Mouse (Mus musculus) heart, postnatal 14 days (tissue): ENCODE measurements at regions not wholly inside any gene's neighbourhood (a gene's known extent, or its start where the extent isn't known, plus 50 kb on each side); places are given as distances from the start of the nearest gene placed in this dataset.

Source experiments
- DNase-seq, 2 experiments: peaks; one replicate each; pipeline ENCODE4 v3.0.0; 2021 to 2022
- intact Hi-C: fragments of 180-260 bp; cut with DNase I; formaldehyde crosslinking; loops from one replicate; pipeline ENCODE4 v1.15.1; 2025

DNA sequence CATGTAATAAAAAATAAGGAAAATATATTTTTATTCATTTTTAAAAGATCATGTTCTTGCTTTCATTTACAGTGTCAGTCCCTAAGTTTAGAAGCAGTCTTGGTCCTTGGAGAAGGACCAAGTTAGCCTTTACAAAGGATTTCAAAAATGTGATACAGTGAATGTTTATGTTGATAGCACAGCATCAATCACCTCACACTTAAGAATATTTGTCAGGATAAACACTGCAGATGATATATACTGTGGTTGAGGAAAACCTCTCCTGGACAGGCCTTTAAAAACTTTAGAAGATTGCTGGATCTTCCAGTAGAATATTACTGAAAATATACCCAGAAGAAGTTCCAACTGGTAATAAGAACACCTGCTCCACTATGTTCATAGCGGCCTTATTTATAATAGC lies 420.4 kb downstream of the Tmem182 start:
- no peak for DNase-seq
- intact Hi-C loops: no loop called here

DNA sequence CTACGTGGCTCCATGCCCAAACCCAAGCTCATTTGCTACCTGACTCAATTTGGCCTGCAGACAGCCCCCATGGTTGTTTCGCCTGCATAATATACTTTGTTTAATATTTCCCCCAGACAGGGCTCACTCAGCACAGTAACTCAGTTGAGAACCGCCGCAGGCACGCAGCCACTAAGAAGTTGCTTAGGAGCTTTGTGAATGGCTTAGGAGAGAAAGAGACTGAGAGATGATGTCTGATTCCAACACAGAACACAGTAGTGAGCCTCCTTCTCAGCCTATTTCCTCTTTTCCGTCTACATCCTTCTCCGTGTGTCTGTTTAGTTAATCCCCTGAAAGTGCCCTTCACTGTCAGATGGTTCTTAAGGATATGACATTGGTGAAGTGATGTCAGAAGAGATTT lies 429.9 kb downstream of the Tmem182 start:
- DNase-seq: no peak
- intact Hi-C loops: no loop called here

DNA sequence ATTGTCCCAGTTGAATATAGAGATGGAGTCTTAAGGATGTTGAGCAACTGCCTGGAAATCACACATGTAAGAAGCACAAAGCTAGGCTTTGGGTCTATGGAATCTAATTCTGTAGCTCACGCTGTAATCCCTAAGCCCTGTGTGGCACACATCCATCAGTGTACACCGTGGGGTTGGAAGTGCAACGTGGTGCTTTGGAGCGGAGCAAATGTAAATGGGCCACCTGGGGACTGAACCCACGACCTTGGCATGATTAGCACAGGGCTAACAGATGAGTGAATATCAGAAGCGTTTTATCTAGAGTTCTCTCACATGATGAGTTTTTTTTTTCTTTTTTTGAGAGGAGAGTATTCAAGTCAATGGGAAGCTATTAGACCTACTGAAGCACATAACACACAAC lies 437.6 kb downstream of the Tmem182 start:
- intact Hi-C loops: no loop called here
- DNase-seq: no peak

DNA sequence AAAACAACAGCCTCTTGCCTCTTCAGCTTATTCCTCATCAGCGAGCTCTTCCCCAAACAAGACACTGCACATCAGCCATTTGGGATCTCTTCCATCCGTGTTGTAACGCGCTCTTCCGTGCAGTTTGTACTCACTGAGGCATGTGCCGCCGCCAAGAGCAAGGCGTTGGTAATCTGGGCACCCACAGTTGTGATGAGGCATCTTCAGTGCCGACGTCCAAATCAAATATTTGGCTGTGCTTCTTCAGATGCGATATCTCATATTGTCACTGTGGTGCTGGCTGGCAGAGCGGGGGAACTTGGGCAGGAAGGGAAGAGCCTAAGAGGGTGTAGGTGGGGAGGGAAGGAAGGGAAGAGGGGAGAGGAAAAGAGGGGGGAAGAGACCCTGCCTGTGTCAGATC lies 439.2 kb downstream of the Tmem182 start:
- intact Hi-C loops: no loop called here
- DNase-seq: no peak

DNA sequence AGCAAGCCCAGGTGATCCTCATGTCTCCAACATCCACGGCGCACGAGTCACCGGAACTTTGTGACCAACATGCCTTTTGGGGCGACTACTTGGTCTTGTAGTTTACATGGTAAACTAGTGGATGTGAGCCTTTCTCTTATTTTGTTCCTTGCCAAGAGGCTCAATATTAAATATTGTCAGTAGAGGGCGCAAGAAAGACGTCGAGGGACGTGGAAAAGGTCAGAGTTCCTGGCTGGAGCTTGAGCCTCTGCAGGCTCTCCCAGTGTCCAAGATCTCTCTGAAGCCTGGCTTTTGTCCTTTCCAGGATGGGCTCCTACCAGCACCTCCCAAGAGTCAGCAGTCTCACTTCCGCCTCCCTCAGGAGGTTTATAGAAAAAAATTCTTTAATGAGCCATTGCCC lies 458.8 kb downstream of the Tmem182 start:
- peak in 1 of 2 experiments; percentile 31 for DNase-seq
- intact Hi-C loops: no loop called here

DNA sequence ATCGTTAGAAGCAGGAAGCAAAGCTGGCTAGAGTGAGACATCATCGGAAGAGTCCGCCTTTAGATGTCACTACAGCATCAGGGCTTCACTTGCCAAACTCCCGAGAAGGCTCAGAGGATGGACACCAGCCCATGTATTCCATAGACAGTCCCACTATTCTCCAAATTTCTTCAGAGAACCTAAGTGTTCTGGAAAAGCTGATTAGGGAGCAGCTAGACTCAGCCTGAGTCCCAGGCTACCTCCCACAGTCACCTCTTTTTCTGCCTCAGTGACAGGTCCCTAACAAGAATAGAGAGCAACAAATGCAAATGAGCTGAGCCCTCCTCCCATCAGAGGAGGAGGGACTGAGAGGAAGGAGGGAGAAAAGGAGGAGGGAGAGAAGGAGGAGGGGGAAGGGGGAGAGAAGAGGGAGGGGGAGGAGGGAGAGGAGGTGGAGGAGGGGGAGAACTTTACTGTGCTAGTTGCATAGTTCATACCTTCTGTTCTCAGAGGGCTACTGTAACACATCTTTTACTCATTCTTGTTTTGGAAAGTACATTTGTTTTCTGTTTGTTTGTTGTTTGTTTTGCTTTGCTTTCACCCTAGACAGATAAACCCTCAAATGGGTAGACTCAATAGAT lies 465.8 kb downstream of the Tmem182 start:
- DNase-seq: peak in 1 of 2 experiments; percentile 14
- intact Hi-C loops: loop anchor here (10.0 kb wide), 1 partner anchor 1444 kb away; no protein-coding TSS in a partner anchor

DNA sequence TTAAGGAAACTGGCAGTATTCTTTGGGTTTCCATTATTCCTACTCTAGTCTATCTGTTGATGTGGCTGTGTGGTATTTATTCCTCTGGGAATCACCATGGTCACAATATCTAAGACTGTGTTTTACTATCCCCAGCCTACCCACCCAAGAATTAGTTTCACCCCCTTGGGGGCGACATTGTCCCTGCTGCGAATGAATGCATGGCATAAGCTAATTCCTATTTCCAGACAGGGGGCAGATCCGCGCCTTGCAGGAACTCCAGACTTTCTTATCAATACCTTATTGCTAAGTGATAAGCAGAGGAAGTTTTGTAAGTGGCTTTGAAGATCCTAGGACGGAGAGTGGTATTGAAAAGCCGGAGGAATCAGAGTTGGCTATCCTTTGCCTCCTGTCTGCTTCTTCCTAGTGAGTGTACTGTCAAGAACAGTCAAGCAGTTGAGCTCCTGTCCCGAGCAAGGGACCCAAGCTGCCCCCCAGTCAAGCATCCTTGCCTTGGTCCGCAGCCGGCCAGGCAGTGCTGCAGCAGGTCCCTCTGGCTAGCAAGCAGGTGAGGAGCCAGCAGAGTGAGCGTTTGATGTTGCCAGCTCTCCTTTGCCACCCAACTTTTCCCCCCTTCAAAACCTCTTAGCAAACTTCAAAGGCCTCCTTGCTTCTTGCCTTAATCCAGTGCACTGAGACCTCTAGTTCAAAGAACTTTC lies 469.3 kb downstream of the Tmem182 start:
- DNase-seq: peak; percentile 3 to 18
- intact Hi-C loops: loop anchor here (10.0 kb wide), 1 partner anchor 1440 kb away; no protein-coding TSS in a partner anchor

DNA sequence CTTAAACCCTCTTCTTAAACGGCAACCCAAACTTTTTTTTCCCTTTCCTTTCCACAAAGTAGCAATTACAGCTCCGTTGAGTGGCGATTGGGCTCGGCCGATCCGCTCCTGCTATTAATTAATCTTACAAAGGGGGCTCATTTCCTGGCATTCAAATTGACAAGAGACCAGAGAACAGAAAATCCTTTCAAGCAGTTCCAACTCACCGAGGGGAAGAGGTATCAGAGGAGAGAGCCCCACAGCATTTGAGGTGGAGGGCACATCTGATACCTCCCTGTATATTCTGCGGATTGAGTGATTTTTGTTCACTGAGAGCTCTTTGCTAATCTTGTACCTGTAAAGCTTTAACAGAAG lies 469.8 kb downstream of the Tmem182 start:
- intact Hi-C loops: loop anchor here (10.0 kb wide), 1 partner anchor 1440 kb away; no protein-coding TSS in a partner anchor
- DNase-seq: no peak

DNA sequence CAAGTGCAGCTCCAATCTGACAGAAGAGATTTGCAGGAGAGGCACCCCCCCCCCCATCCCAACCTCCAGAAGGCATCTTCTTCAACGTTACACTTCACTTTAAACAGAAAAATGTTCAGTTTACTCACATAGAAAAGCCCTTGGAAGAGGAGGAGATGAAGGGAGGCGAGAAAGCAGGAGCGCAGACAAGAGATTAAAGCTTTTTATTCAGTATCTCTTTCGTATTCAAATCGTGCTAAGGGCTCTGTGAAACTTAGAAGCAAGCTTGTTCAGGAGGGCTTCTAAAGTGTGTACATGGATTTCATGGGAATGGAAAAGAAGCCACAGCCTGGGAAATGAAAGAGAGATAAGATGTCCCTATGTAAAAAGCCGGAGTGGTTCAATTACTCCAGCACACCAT lies 470.2 kb downstream of the Tmem182 start:
- intact Hi-C loops: loop anchor here (10.0 kb wide), 1 partner anchor 1439 kb away; no protein-coding TSS in a partner anchor
- no peak for DNase-seq

DNA sequence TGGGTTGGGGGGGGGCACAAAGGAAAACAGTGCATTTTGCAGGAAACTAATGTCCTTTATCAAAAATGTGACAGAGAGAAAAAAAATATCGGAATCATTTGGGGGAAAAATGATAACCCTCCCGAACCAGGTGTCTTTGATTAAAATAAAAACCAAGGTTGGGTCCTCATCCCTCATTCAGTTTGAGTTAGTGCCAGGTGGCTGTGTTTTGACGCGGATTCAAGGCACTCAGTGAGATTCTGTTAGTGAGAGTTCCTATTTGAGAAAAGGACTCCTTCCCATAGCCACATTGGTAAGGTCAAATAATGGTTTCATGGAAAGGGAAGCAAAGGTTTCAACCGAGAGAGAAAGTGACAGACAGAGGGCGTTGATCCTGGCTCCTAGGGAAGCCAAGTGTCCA lies 470.9 kb downstream of the Tmem182 start:
- DNase-seq: no peak
- intact Hi-C loops: loop anchor here (10.0 kb wide), 1 partner anchor 1438 kb away; no protein-coding TSS in a partner anchor

DNA sequence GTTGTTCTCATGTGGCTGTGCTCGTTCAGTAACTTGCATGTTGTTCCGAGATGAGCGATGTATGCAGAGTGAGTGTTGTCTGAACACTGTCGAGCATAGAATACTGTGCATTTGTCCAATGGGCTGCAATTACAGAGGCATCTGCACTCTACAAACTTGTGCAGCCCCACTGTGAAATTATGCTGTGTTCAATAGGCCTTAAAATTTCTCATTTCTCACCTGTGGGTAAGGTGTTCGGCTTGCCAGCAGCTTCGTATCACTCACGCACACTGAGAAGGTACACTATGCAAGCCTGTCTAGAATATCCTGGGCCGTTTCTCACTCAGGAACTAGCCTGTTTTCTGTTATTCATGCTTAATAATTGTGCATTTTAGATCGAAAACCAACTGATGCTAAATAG lies 479.8 kb downstream of the Tmem182 start:
- DNase-seq: no peak
- intact Hi-C loops: no loop called here

DNA sequence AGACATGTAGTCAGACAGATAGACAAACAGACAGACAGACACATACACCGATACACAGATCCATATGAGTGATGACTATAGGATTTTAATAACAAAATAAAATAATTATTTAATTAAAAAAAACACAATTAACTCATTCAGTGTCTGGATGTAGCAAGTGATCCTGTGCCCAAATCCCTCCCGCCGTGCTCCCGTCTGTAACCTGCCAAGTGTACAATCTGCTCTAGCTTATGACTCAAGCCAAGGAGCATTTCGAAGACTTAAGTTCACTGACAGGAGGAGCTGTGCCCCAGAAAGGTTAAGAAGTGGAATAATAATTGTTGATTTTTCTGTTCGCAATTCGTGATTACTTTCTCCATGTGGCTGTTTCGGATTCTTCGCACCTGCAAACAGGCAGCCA lies 480.8 kb downstream of the Tmem182 start:
- intact Hi-C loops: no loop called here
- DNase-seq: no peak

DNA sequence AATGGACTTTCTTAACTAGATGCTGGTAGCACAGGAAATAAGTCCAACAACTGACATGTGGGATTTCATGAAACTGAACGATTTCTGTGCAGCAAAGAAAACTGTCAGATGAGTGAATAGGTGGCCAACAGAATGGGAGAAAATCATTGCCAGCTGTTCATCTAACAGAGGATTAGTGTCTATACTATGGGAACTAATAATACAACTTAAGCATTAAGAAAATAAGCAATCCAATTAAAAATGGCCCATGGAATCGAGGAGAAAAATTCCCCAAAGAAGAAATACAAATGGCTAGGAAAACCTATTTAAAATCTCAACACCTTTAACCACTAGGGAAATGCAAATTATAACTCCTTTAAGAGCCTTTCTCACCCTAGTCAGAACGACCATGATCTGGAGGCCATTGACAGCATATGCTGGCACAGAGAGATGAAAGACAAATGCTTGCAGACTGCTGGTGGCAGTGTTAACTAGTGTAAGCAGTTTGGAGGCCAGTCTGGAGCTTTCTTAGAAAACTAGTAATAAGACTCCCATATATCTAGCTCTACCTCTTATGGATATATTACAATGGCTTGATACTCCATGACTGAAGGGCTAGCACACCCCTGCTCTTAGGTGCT lies 521.6 kb downstream of the Tmem182 start:
- no peak for DNase-seq
- intact Hi-C loops: no loop called here

DNA sequence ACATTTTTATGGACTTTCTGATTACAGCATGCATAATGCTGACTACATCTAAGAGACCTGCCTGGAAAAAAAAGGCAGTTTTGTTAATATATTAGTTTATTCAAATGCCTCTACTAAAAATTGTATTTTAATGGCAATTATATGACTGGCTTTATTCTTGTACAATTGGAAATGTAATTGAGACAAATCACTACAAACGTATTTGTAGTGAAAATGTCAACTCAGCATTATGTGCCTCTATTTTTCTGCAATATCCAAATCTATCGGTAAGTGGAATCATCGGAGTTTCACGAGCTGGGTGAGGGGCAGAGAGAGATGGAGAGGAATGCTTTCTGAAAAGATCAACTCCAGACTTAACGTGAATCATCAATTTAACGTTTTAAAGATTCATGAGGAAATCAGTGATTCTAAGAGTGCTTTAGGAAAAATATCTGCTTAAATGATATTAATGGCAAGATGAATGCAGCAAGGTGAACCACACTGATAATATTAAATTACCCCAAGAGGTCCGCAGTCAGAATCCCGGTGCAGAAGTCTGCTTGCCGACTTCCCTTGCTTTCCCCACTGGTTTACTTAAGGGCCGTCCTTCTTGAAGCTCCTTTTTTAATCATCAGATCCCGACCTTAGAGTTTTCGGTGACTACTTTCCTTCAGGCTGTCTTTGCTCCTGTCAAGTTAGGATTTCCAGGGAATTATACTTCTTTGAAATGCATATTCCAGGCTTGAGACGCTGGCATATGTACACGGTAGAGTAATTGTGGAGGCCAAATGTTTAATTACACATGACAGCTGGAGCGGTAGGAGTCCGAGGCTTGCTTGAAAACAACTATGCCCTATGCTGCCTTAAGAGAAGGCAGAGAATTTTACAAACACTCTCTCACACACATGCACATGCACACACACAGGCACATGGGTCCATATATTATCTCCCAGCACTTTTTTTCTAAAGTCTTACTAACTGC lies 544.7 kb downstream of the Tmem182 start:
- intact Hi-C loops: no loop called here

DNA sequence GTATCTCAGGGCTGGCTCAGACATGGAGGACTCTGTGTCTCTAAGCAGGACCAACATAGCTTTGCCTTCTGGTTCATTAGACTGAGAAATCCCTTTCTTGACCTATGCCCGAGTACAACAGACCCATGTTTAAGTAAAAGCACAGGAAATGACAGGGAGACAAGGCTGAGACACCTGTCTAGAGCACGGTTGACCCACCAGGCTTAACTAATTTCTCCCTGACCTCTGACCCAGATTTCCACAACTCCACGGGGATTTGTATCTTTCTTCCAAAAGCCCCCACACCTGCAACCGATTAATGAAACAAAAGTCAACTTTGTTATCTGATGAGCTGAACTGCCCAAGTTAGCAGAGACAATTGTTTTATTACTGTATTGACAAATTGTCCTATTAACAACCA lies 553.7 kb downstream of the Tmem182 start:
- no peak for DNase-seq
- intact Hi-C loops: no loop called here

More for the DNA sequence above, 544.7 kb downstream of the Tmem182 start:
- DNase-seq: no peak

DNA sequence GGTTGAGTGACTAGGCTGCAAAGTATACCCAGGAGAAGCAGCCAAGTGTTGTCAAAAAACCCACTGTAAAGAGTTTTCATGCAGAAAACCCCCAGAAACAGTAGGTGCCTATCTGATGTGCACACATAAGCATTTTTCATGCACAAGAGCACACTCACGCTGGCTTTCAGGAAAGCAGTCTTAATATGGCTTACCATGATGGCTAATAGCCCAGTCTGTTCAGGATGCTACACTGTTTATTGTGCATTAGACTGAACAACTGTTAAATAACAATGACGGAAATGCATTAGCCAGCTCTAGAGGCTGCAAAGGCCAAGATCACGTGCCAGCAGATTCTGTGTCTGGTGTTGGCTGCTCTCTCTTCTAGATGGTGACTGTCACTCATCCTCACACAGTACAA lies 556.1 kb downstream of the Tmem182 start:
- DNase-seq: no peak
- intact Hi-C loops: no loop called here

DNA sequence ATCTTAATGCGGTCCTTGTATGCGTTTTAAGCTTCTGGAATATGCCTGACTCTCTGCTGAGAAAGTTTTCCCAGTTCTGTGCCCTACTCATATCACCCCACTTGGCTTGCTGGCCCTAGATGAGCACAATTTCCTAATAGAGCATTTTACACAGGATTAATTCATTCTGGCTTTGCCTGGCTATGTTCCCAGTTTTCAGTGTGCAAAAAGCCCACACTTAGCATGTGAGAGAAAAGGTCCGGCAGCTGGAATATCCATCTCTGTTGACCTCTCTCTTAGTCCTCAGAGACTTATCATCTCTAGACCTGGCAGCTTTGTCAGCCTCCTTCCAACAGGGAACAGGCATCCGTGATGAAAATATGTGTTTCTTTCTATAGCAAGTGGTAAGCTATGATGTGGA lies 574.6 kb downstream of the Tmem182 start:
- intact Hi-C loops: no loop called here
- peak in 1 of 2 experiments; percentile 10 for DNase-seq

DNA sequence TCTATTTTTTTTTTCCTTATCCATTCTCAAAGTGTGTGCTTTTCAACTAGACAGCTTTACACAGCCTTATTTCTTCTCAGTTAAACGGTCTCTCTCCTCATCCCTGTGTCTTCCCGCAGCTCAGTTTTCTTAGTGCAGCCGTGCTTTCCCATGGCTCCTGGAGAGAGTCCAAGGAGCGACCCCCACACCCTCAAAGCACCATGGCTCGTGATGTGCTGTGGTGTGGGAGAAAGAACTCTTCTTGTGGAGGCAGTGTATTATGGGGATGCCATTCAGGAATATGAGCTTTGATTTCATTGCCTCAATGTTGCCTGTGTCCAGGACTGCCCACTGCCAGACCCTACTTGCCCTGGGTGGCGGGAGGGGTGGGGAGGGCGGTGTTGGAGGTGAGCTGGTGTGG lies 576.1 kb downstream of the Tmem182 start:
- no peak for DNase-seq
- intact Hi-C loops: no loop called here

DNA sequence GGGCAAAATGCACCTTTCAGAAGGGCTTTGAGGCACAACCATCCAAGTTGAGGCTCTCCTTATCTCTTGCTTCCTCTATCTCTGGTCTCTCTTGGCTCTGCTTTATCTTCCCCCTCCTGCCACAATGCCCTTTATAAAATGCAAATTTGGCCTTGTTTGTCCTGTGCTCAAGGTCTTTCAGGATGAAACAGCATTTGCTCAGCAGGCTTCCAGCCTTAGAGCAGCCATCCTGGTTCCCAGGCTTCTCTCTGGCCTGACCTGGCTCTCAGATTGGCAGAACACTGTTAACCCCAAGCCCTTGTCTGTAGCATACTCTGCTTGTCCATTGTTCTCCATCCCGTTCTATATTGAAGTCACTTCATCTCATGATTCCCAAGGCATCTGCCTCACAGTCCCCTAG lies 579.3 kb downstream of the Tmem182 start:
- intact Hi-C loops: no loop called here
- no peak for DNase-seq

DNA sequence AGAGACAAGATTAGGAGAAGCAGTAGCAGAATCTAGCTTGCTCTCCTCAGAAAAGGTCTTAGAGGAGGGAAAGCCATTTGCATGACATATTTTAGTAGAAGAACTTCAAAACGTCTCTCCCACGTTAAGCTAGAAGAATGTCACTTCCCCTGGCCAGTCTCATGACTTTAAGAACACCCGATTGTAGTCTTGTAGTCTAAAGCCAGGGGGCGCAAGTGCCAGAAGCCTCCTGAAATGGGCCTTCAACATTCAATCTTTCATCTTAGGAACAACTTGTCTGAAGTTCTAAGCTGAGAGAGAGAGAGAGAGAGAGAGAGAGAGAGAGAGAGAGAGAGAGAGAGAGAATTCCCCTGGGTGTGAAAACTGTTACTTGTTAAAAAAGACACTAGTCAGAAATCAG lies 581.0 kb downstream of the Tmem182 start:
- peak in 1 of 2 experiments; percentile 11 for DNase-seq
- intact Hi-C loops: no loop called here
